Mouse (Mus musculus): Measurements from ENCODE around the gene Tmed11. TPM values are rescaled to one million over a fixed set of nuclear protein-coding genes. Genes with fewer than 3 reads are reported as not detected.

The Tmed11 gene
- polyA plus RNA-seq, 1 experiment from 2014 or later = 2.3 TPM

GRCm38 (mm10) chr5:108750328-108751210 lies 44.6 kb downstream of the Tmed11 start:
- Histone ChIP-seq H3K9ac (ENCODE audit: low read depth, low read length) (no peak overlapping the region), H3K27ac (ENCODE audit: low read length) (no peak overlapping the region), H3K27me3 (replicated peaks; ENCODE audit: control insufficient read depth, insufficient read depth, low read length) (no peaks in the 10 kb centered on the region), H3K9me3 (ENCODE audit: control insufficient read depth, low read length) (no peaks in the 10 kb centered on the region), H3K36me3 (ENCODE audit: control insufficient read depth, insufficient read depth, low read length) (no peaks in the 10 kb centered on the region), H3K4me3 (ENCODE audit: low read length) (no peak overlapping the region), H3K4me2 (ENCODE audit: low read depth, low read length) (no peak overlapping the region), H3K4me1 (ENCODE audit: control insufficient read depth, insufficient read depth, low read length) (no peaks in the 10 kb centered on the region)
- 73% methylated on average over 5 of the region's 5 CpGs for WGBS
- ATAC-seq = no peak

- H3K4me2 ChIP-seq (ENCODE audit: low read depth, low read length) = no peak overlapping the region
- no peaks in the 10 kb centered on the region for H3K4me1 ChIP-seq (ENCODE audit: control insufficient read depth, insufficient read depth, low read length)
- H3K27me3 ChIP-seq (replicated peaks; ENCODE audit: control insufficient read depth, insufficient read depth, low read length) = no peaks in the 10 kb centered on the region
- H3K4me3 ChIP-seq (ENCODE audit: low read length) = no peak overlapping the region
- WGBS = 67% methylated on average over 3 of the region's 3 CpGs
- H3K27ac ChIP-seq (ENCODE audit: low read length) = no peak overlapping the region
- H3K36me3 ChIP-seq (ENCODE audit: control insufficient read depth, insufficient read depth, low read length) = no peaks in the 10 kb centered on the region
- peak; percentile 91 for ATAC-seq
- no peak overlapping the region for H3K9ac ChIP-seq (ENCODE audit: low read depth, low read length)
- no peaks in the 10 kb centered on the region for H3K9me3 ChIP-seq (ENCODE audit: control insufficient read depth, low read length)
Observed at GRCm38 (mm10) chr5:108744629-108745028, 50.5 kb downstream of the Tmed11 start.

GRCm38 (mm10) chr5:108743856-108744255 lies 51.3 kb downstream of the Tmed11 start:
- H3K4me2 ChIP-seq (ENCODE audit: low read depth, low read length) = no peak overlapping the region
- WGBS = 65% methylated on average over 2 of the region's 2 CpGs
- no peaks in the 10 kb centered on the region for H3K36me3 ChIP-seq (ENCODE audit: control insufficient read depth, insufficient read depth, low read length)
- no peak overlapping the region for H3K4me3 ChIP-seq (ENCODE audit: low read length)
- no peaks in the 10 kb centered on the region for H3K9me3 ChIP-seq (ENCODE audit: control insufficient read depth, low read length)
- H3K27ac ChIP-seq (ENCODE audit: low read length) = no peak overlapping the region
- no peak for ATAC-seq
- H3K4me1 ChIP-seq (ENCODE audit: control insufficient read depth, insufficient read depth, low read length) = no peaks in the 10 kb centered on the region
- H3K27me3 ChIP-seq (replicated peaks; ENCODE audit: control insufficient read depth, insufficient read depth, low read length) = no peaks in the 10 kb centered on the region
- no peak overlapping the region for H3K9ac ChIP-seq (ENCODE audit: low read depth, low read length)

- Histone ChIP-seq H3K4me3 (ENCODE audit: low read length) (no peak overlapping the region), H3K9ac (ENCODE audit: low read depth, low read length) (no peak overlapping the region), H3K27me3 (replicated peaks; ENCODE audit: control insufficient read depth, insufficient read depth, low read length) (no peaks in the 10 kb centered on the region), H3K36me3 (ENCODE audit: control insufficient read depth, insufficient read depth, low read length) (no peaks in the 10 kb centered on the region), H3K9me3 (ENCODE audit: control insufficient read depth, low read length) (no peaks in the 10 kb centered on the region), H3K27ac (ENCODE audit: low read length) (no peak overlapping the region), H3K4me2 (ENCODE audit: low read depth, low read length) (no peak overlapping the region), H3K4me1 (ENCODE audit: control insufficient read depth, insufficient read depth, low read length) (no peaks in the 10 kb centered on the region)
- ATAC-seq = no peak
- 85% methylated on average over 2 of the region's 2 CpGs for WGBS
Observed at GRCm38 (mm10) chr5:108742596-108742995, 52.6 kb downstream of the Tmed11 start.

- 77% methylated on average over 2 of the region's 2 CpGs for WGBS
Observed at GRCm38 (mm10) chr5:108741844-108742243, 53.3 kb downstream of the Tmed11 start.

GRCm38 (mm10) chr5:108727425-108727824 lies 67.7 kb downstream of the Tmed11 start:
- no peak overlapping the region for H3K9ac ChIP-seq (ENCODE audit: low read depth, low read length)
- ATAC-seq = peak; percentile 72
- H3K4me2 ChIP-seq (ENCODE audit: low read depth, low read length) = no peak overlapping the region
- no peaks in the 10 kb centered on the region for H3K4me1 ChIP-seq (ENCODE audit: control insufficient read depth, insufficient read depth, low read length)
- no peaks in the 10 kb centered on the region for H3K9me3 ChIP-seq (ENCODE audit: control insufficient read depth, low read length)
- WGBS = 67% methylated on average over 1 of the region's 1 CpGs
- no peaks in the 10 kb centered on the region for H3K27me3 ChIP-seq (replicated peaks; ENCODE audit: control insufficient read depth, insufficient read depth, low read length)
- H3K4me3 ChIP-seq (ENCODE audit: low read length) = no peak overlapping the region
- H3K27ac ChIP-seq (ENCODE audit: low read length) = no peak overlapping the region
- H3K36me3 ChIP-seq (ENCODE audit: control insufficient read depth, insufficient read depth, low read length) = no peaks in the 10 kb centered on the region

More at GRCm38 (mm10) chr5:108741844-108742243, 53.3 kb downstream of the Tmed11 start:
- H3K9ac ChIP-seq (ENCODE audit: low read depth, low read length) = no peak overlapping the region
- H3K9me3 ChIP-seq (ENCODE audit: control insufficient read depth, low read length) = no peaks in the 10 kb centered on the region
- no peaks in the 10 kb centered on the region for H3K36me3 ChIP-seq (ENCODE audit: control insufficient read depth, insufficient read depth, low read length)
- ATAC-seq = no peak
- H3K27ac ChIP-seq (ENCODE audit: low read length) = no peak overlapping the region
- no peak overlapping the region for H3K4me3 ChIP-seq (ENCODE audit: low read length)
- H3K4me2 ChIP-seq (ENCODE audit: low read depth, low read length) = no peak overlapping the region
- H3K4me1 ChIP-seq (ENCODE audit: control insufficient read depth, insufficient read depth, low read length) = no peaks in the 10 kb centered on the region
- H3K27me3 ChIP-seq (replicated peaks; ENCODE audit: control insufficient read depth, insufficient read depth, low read length) = no peaks in the 10 kb centered on the region

Other genes starting within 250 kb of the Tmed11 start
- gene Cplx1, start 245.3 kb downstream of the Tmed11 start, polyA plus RNA-seq (2015; fragmentation: Nextera tagmentation; extraction: Ambion mirVana) = 2.3 and 2.7 TPM in 2 replicates
- 75.7 and 85.1 TPM in 2 replicates for gene Gak, start 165.6 kb downstream of the Tmed11 start, polyA plus RNA-seq (2015; fragmentation: Nextera tagmentation; extraction: Ambion mirVana)
- 31.7 and 31.9 TPM in 2 replicates for gene Tmem175, start 165.6 kb downstream of the Tmed11 start, polyA plus RNA-seq (2015; fragmentation: Nextera tagmentation; extraction: Ambion mirVana)
- 11.3 and 11.9 TPM in 2 replicates for gene Idua, start 135.0 kb downstream of the Tmed11 start, polyA plus RNA-seq (2015; fragmentation: Nextera tagmentation; extraction: Ambion mirVana)
- 11.3 and 14.0 TPM in 2 replicates for gene Dgkq, start 125.7 kb downstream of the Tmed11 start, polyA plus RNA-seq (2015; fragmentation: Nextera tagmentation; extraction: Ambion mirVana)
- 8.0 and 9.7 TPM in 2 replicates for gene Slc26a1, start 119.8 kb downstream of the Tmed11 start, polyA plus RNA-seq (2015; fragmentation: Nextera tagmentation; extraction: Ambion mirVana)
- 8.5 and 9.7 TPM in 2 replicates for gene Fgfrl1, start 103.0 kb downstream of the Tmed11 start, polyA plus RNA-seq (2015; fragmentation: Nextera tagmentation; extraction: Ambion mirVana)
- 0.43 and 1.1 TPM in 2 replicates for gene Rnf212, start 20.4 kb downstream of the Tmed11 start, polyA plus RNA-seq (2015; fragmentation: Nextera tagmentation; extraction: Ambion mirVana)
- 0.02 TPM in 1 of 2 replicates, not detected in the other for gene Vmn2r8, start 13.5 kb upstream of the Tmed11 start, polyA plus RNA-seq (2015; fragmentation: Nextera tagmentation; extraction: Ambion mirVana)
- gene Vmn2r9, start 57.2 kb upstream of the Tmed11 start, polyA plus RNA-seq (2015; fragmentation: Nextera tagmentation; extraction: Ambion mirVana) = not detected in 2 replicates
- gene Vmn2r10, start 211.2 kb upstream of the Tmed11 start, polyA plus RNA-seq (2015; fragmentation: Nextera tagmentation; extraction: Ambion mirVana) = not detected in 2 replicates